Mouse (Mus musculus) WW6 (cell line): ENCODE data around the gene Mia2.
"Not testable (repeated sequence)": the region's sequence is repeated elsewhere in the genome, so short reads cannot be mapped to it uniquely, and the experiment has no call there.

Experiments used
- DNase-seq: peaks from one replicate; pipeline ENCODE4 v3.0.0-alpha.2; 2013; ENCODE audit warnings: low read depth, low spot score

Mia2 gene

DNA sequence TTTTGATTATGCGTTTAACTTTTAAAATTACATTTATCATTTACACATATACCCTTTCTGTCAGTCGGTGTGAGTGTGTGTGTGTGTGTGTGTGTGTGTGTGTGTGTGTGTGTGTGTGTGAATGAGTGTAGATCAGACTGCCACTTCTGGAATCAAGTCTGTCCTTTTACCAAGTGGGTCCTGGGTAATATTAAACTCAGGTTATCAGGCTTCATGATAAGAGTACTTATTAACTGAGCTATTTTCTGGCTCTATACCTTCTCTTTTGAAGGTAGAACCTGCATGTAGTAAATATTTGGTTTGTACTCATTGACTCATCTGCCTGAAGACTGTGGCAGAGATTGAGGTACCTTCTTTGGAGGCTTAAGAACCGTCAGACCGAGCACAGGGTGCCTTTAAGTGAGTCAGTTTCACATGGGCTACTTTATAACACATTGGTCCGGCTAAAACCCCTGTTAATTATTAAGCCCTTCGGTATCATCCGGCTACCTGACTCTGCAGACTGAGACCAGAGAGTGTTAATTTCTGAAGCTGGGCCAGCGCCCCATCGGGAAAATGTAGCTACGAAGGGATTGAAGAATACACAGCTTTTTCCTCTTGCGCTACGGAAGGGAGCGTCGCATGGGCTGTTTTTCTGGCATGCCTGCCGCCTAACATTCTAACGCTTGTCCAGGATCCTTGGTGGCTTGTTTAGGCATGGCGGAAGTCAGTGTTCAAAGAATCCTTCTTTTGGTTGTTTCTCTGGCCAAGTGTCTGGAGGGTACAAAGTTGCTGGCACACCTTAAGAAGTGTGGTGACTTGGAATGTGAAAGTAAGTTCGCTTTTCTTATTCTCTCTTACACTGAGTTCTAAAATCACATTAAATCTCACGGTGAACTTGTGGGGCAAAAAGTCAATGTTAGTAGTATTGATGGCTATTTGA is at the start of gene Mia2:
TSS of gene Mia2 (plus strand) at position 696 of the 922 bp plus-strand sequence.
- no peak for DNase-seq

DNA sequence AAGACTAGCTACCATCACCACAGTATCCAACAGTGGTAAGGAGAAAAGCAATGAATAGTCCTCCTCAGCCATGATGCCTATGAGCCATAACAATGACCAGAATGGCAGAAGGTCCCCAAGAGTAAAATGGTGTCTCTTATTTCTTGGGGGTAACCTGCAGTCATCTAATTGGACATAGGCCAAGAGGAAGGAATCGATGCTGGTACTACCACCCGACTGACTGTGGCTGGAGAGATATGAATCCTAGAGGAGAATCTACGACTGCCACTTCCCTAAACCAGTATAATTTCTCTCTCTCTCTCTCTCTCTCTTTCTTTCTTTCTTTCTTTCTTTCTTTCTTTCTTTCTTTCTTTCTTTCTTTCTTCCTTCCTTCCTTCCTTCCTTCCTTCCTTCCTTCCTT is 43.1 kb upstream of the Mia2 start:
- DNase-seq, result no peak

DNA sequence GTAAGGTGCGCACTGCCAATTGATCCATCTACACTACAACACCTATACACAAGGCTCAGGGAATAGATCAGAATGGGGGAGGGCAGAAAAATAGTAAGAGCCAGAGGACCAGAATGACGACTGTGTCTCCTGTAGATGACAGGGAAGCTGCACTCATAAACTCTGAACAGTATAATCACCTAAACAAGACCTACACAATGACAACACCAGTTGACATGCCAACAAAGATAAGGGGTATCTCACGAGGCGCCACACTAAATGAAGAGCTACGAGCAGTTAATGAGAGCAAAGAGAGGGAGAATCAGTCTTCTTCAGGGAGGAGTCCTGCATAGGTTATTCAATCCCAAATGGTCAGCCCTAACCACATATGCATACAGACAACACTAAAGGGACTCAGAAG is 42.4 kb upstream of the Mia2 start:
- no peak for DNase-seq

DNA sequence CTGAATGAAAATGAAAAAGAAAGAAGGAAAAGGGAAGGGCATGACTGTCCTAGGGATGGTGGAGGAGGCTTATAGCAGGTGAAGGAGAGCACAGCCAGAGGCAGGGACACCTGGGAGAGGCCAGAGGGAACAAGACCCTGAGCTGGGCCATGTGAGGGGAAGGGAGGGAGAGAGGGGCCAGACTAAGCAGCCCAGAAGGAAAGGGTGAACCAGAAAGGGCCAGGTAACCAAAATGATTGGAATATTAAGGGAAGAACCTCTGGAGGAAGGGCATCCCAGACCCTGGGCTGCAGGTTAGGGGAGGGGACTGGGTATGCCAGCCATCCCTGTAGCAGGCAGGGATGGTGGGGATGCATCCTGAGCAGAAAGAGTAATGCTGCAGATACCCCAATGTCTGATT is 41.6 kb upstream of the Mia2 start:
- DNase-seq, result no peak

GRCm38 (mm10) chr12:59055196-59055850 is 40.3 kb upstream of the Mia2 start:
- no peak for DNase-seq

DNA sequence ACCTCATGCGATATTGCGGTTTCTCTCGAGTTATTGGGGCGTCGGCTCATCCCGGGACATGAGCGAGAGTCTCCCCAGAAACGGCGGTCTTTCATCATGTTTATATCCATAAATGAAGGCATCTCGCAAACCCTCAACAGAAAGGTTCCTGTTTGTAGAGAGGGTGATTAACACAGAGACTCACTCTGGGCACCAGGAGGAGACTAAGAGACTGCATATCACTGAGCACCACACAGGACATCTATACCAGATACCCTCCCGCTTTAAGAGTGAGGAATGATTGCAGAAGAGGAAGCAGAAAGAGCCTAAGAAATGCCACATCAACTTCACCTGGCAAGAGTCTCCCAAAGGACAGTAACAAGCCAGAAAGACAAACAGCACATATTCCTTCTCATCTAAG is 39.4 kb upstream of the Mia2 start:
- DNase-seq, result no peak

DNA sequence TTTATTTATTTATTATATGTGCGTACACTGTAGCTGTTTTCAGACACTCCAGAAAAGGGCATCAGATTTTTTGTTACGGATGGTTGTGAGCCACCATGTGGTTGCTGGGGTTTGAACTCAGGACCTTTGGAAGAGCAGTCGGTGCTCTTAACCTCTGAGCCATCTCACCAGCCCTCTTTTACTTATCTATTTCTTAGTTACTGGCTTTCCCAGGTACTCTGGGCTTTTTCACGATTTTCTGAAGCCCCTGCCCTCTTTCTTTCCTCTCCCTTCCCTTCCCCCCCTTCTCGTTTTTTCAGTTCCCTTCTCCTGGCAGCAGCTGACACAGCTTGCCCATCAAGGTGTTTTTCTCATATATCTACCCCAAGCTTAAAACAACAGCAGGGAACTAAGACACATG is 37.4 kb upstream of the Mia2 start:
- not testable (repeated sequence) for DNase-seq

DNA sequence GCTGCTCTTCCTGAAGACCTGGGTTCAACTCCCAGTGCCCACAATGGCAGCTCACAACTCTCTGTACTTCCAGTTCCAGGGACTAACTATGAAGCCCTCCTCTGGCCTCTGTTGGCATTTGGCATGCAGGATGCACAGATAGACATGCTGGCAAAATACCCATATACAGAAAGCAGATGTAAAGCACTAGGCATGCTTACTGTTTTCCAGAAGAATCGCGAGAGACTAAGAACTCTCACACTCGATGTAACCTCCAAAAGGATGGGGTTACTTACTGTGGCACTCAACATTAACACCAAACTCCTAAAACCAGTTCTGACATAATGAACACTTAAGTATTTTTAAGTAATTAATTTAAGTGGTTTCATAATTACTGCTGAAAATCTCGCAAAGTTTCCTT is 35.3 kb upstream of the Mia2 start:
- no peak for DNase-seq

- no peak for DNase-seq
Observed at GRCm38 (mm10) chr12:59060993-59061595, 34.5 kb upstream of the Mia2 start, which contains the start of gene Trappc6b. Gene Trappc6b, minus strand, starts transcription at chr12:59061472.

DNA sequence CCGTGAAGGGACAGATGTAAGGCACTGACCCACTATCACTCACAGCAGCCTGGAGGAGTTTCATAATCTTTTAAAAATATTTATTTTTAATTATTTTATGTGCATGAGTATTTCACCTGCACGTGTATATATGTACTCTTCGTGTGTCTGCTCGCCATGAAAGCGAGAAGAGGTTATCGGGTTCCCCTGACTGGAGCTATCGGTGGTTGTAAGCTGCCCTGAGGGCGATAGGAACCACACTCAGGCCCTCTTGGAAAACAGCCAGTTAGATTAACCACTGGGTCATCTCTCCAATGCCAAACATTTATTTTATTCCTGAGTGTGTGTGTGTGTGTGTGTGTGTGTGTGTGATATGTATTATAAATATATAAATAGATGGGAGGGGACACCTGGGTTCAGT is 30.8 kb upstream of the Mia2 start:
- no peak for DNase-seq

GRCm38 (mm10) chr12:59065776-59066175 is 29.8 kb upstream of the Mia2 start:
- DNase-seq, result no peak

DNA sequence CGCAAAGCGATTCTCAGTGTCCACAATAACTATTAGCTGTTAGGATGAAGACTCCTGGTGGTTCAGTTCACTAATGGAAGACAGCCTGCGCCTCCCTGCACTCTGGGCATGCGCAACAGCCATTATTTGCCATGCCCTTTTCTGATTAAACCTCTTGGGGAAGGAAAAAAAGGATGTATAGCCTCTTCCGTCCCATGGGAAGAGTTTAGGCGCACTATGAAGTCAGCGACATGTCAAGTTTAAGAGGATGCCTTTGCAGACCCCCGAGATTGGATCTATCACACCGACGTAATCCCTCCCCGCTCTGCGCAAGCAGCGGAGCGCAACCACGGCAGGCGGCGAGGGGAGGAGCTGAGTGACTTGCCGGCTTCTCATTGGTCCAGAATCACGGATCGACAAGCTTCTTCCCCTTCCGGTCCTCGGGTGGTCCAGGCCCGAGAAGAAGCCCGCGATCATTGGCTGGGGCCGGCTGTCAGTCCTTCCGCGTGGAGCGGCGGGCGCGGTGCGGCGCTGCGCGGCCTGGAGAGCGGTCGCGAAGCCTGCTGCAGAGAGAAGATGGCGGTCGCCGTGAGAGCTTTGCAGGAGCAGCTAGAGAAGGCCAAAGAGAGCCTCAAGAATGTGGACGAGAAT is 29.0 kb upstream of the Mia2 start, which contains the start of gene Pnn:
TSS of gene Pnn (plus strand) at position 437 of the 630 bp plus-strand sequence.
- peak; percentile 91 for DNase-seq

- no peak for DNase-seq
Observed at GRCm38 (mm10) chr12:59067095-59067494, 28.5 kb upstream of the Mia2 start.

- DNase-seq, result no peak
Observed at GRCm38 (mm10) chr12:59068791-59069190, 26.8 kb upstream of the Mia2 start.

GRCm38 (mm10) chr12:59072286-59072685 is 23.3 kb upstream of the Mia2 start:
- DNase-seq, result no peak

GRCm38 (mm10) chr12:59074052-59074451 is 21.5 kb upstream of the Mia2 start:
- no peak for DNase-seq

- DNase-seq, result no peak
Observed at GRCm38 (mm10) chr12:59076996-59077395, 18.6 kb upstream of the Mia2 start.

GRCm38 (mm10) chr12:59077883-59078282 is 17.7 kb upstream of the Mia2 start:
- DNase-seq, result no peak

- no peak for DNase-seq
Observed at GRCm38 (mm10) chr12:59080461-59080860, 15.1 kb upstream of the Mia2 start.

DNA sequence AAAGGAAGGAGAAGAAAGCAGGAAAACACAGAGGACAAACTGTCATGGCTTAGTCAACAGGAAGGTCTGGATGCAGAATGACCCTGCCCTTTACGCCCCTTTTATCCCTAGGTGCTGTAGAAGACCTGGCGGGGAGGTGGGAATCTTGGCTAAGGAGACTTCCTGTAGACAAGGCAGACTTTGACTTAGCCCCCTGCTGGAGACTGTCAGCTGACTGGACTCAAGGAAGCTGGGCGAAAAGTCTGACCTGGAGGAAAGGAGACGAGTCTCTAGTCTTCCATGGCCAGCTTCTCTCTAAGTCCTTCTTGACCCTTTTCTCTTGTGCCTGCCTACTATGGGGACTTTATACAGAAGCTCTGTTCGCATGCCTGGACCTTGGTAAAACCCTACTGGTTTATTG is 11.2 kb upstream of the Mia2 start:
- DNase-seq, result no peak

- DNase-seq, result no peak
Observed at GRCm38 (mm10) chr12:59086171-59086570, 9.4 kb upstream of the Mia2 start.

GRCm38 (mm10) chr12:59093543-59093942 is 2.1 kb upstream of the Mia2 start:
- DNase-seq, result no peak
